Mouse (Mus musculus): ENCODE data around the gene Rex1bd. TPM values are rescaled to one million over a fixed set of nuclear protein-coding genes. Genes with fewer than 3 reads are reported as not detected.
"Not testable (repeated sequence)": the region's sequence is repeated elsewhere in the genome, so short reads cannot be mapped to it uniquely, and the experiment has no call there.

Gene Rex1bd
- polyA plus RNA-seq, 1 experiment from 2014 or later: 170 TPM

- no peak for DNase-seq (ENCODE audit: low spot score)
Observed at GRCm38 (mm10) chr8:70529299-70529698, 22.7 kb upstream of the Rex1bd start.

GRCm38 (mm10) chr8:70528182-70528797 is 21.7 kb upstream of the Rex1bd start:
- no peak for DNase-seq (ENCODE audit: low spot score)

GRCm38 (mm10) chr8:70527512-70528181 is 21.1 kb upstream of the Rex1bd start, which contains the start of the genes Fkbp8 and Kxd1:
Gene Fkbp8, plus strand, starts transcription at chr8:70527724.
Gene Kxd1, minus strand, starts transcription at chr8:70527956.
- DNase-seq (ENCODE audit: low spot score): peak; percentile 97

- no peak for DNase-seq (ENCODE audit: low spot score)
Observed at GRCm38 (mm10) chr8:70527111-70527511, 20.6 kb upstream of the Rex1bd start.

- DNase-seq (ENCODE audit: low spot score): peak; percentile 99
Observed at GRCm38 (mm10) chr8:70522592-70523403, 16.2 kb upstream of the Rex1bd start.

GRCm38 (mm10) chr8:70519606-70520005 is 13.1 kb upstream of the Rex1bd start:
- DNase-seq (ENCODE audit: low spot score): no peak

GRCm38 (mm10) chr8:70519043-70519442 is 12.5 kb upstream of the Rex1bd start:
- DNase-seq (ENCODE audit: low spot score): no peak

GRCm38 (mm10) chr8:70517940-70518643 is 11.5 kb upstream of the Rex1bd start:
- DNase-seq (ENCODE audit: low spot score): no peak

- no peak for DNase-seq (ENCODE audit: low spot score)
Observed at GRCm38 (mm10) chr8:70513441-70513840, 6.9 kb upstream of the Rex1bd start.

- DNase-seq (ENCODE audit: low spot score): no peak
Observed at GRCm38 (mm10) chr8:70512253-70512903, 5.8 kb upstream of the Rex1bd start.

- DNase-seq (ENCODE audit: low spot score): no peak
Observed at GRCm38 (mm10) chr8:70511770-70512169, 5.2 kb upstream of the Rex1bd start.

- DNase-seq (ENCODE audit: low spot score): not testable (repeated sequence)
Observed at GRCm38 (mm10) chr8:70511174-70511573, 4.6 kb upstream of the Rex1bd start.

- DNase-seq (ENCODE audit: low spot score): peak; percentile 98
Observed at GRCm38 (mm10) chr8:70510228-70510915, 3.8 kb upstream of the Rex1bd start, which contains the start of gene Uba52. Gene Uba52, minus strand, starts transcription at chr8:70510801.

GRCm38 (mm10) chr8:70509281-70509952 is 2.9 kb upstream of the Rex1bd start:
- no peak for DNase-seq (ENCODE audit: low spot score)

GRCm38 (mm10) chr8:70507027-70507393 is 458 bp upstream of the Rex1bd start:
- no peak for DNase-seq (ENCODE audit: low spot score)

GRCm38 (mm10) chr8:70505698-70506327 is 739 bp downstream of the Rex1bd start:
- no peak for DNase-seq (ENCODE audit: low spot score)

GRCm38 (mm10) chr8:70504851-70505250 is 1.7 kb downstream of the Rex1bd start:
- DNase-seq (ENCODE audit: low spot score): peak; percentile 81

- DNase-seq (ENCODE audit: low spot score): no peak
Observed at GRCm38 (mm10) chr8:70504291-70504716, 2.2 kb downstream of the Rex1bd start.

Measured in thymus, postnatal 0 days (tissue).